Mouse (Mus musculus): Measurements from ENCODE around the gene Fkbp9. TPM values are rescaled to one million over a fixed set of nuclear protein-coding genes. Genes with fewer than 3 reads are reported as not detected.

Gene Fkbp9
- 3.2 and 4.3 TPM in 2 replicates for total RNA-seq (2014; fragmentation: Nextera tagmentation)
- total RNA-seq (2017): 6.6 and 7.4 TPM in 2 replicates

DNA sequence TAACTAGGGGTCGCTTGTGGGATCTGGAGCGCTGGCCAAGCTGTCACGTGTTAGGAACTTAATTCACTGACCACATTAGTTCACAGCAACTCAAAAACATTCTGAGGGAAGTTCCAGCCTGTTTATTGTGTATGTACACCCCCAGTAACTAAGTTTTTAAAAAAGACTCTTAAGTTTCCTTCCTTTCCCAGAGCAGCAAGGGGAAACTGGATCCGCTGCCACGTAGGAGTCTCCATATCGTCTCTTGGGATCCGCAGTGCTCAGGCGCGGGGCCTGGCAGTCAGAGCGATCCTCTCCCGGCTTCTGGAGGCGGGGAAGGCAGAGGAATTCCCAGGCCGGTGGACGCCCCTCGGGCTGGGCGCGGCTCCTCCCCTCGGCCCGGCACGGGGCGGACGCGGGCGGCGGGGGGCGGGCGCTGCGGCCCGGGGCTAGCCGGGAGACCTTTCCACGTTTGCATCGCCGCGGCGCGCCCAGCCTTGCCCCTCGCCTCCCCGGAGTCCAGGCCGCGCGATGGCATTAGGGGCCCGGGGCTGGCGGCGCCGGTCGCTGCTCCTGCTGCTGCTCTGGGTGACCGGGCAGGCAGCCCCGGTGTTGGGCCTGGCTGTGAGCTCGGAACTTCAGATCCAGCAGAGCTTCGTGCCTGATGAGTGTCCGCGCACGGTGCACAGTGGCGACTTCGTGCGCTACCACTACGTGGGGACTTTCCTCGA, at the start of gene Fkbp9:
TSS of gene Fkbp9 (plus strand) at position 363 of the 710 bp plus-strand sequence.
- ATAC-seq (replicated peaks; ENCODE audit: low FRiP score, low TSS enrichment, poor library complexity, severe bottlenecking): peak; percentile 78

GRCm38 (mm10) chr6:56783561-56784272, 48.1 kb upstream of the Fkbp9 start:
- 0 out of 2 replicates have a peak, but pooled peaks have one; percentile 25 for ATAC-seq (replicated peaks; ENCODE audit: low FRiP score, low TSS enrichment, poor library complexity, severe bottlenecking)

- no peak for ATAC-seq (replicated peaks; ENCODE audit: low FRiP score, low TSS enrichment, poor library complexity, severe bottlenecking)
Measured at GRCm38 (mm10) chr6:56785068-56785467, 46.8 kb upstream of the Fkbp9 start.

- peak; percentile 51 for ATAC-seq (replicated peaks; ENCODE audit: low FRiP score, low TSS enrichment, poor library complexity, severe bottlenecking)
Measured at GRCm38 (mm10) chr6:56787668-56788067, 44.2 kb upstream of the Fkbp9 start.

DNA sequence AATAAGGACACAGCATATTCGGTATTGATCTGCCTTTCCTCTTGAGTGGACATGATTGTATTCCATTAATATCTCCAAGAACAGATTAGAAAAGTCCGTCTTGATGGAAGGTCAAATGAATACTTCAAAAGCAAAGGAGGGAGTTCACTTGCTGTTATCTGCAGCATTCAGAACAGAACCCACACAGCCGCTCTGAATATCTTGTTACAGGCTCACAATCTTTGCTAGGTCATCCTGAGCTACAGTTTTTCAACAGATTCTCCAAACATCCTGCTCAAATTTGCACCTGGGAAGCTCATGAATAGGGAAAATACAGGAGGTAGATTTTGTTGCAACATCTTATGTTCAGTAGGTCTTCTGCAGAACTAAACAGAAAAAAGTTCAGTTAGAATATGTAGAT, 42.5 kb upstream of the Fkbp9 start:
- peak; percentile 79 for ATAC-seq (replicated peaks; ENCODE audit: low FRiP score, low TSS enrichment, poor library complexity, severe bottlenecking)

- no peak for ATAC-seq (replicated peaks; ENCODE audit: low FRiP score, low TSS enrichment, poor library complexity, severe bottlenecking)
Measured at GRCm38 (mm10) chr6:56794834-56795233, 37.0 kb upstream of the Fkbp9 start.

DNA sequence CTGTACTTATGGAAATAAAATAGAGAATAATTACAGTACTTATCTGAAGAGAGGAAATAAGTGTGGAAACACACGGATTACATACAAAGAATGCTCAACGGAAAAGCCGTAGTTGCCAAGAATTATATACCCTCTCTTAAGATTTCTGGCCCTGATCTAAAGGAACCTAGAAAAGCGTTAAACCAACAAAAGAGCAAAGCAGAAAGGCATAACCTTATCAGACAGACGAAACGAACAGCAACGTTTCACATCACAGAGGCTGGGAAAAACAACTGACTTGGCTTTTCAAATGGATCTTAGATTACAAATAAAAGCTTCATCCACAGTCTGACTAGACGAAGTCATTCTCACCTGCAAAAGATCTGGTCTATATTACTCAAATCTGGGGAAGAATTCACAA, 35.6 kb upstream of the Fkbp9 start:
- ATAC-seq (replicated peaks; ENCODE audit: low FRiP score, low TSS enrichment, poor library complexity, severe bottlenecking): peak; percentile 12; the same call in 1 of the 2 replicates

DNA sequence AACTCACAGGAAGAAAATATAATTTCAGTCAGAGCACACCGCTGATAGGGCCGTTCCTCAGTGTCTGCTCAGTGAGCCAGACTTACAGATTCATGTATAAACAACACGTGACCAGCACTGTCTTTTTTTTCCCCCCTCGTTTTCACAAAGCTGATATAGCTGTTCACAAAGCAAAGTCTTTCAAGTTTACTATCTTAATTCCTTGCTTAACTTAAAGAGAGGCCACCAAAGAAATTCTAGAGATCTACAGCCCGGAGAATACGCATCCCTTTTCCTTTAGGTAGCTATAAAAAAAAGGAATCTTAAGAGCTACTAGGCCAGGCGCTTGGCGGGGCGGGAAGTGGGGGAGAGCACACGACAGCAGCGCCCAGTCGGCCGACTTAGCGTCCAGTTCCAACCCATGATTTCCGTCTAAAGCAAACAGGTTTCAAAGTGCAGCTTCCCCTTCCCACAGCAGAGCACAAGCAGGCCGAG, 35.2 kb upstream of the Fkbp9 start:
- peak; percentile 45 for ATAC-seq (replicated peaks; ENCODE audit: low FRiP score, low TSS enrichment, poor library complexity, severe bottlenecking)

- ATAC-seq (replicated peaks; ENCODE audit: low FRiP score, low TSS enrichment, poor library complexity, severe bottlenecking): peak; percentile 84
Measured at GRCm38 (mm10) chr6:56797311-56798151, 34.3 kb upstream of the Fkbp9 start, which contains the start of gene Kbtbd2. Kbtbd2 (minus strand) TSS chr6:56797813.

- peak; percentile 25 for ATAC-seq (replicated peaks; ENCODE audit: low FRiP score, low TSS enrichment, poor library complexity, severe bottlenecking)
Measured at GRCm38 (mm10) chr6:56798152-56798465, 33.8 kb upstream of the Fkbp9 start.

GRCm38 (mm10) chr6:56805026-56805425, 26.8 kb upstream of the Fkbp9 start:
- no peak for ATAC-seq (replicated peaks; ENCODE audit: low FRiP score, low TSS enrichment, poor library complexity, severe bottlenecking)

- ATAC-seq (replicated peaks; ENCODE audit: low FRiP score, low TSS enrichment, poor library complexity, severe bottlenecking): no peak
Measured at GRCm38 (mm10) chr6:56806195-56806594, 25.7 kb upstream of the Fkbp9 start.

DNA sequence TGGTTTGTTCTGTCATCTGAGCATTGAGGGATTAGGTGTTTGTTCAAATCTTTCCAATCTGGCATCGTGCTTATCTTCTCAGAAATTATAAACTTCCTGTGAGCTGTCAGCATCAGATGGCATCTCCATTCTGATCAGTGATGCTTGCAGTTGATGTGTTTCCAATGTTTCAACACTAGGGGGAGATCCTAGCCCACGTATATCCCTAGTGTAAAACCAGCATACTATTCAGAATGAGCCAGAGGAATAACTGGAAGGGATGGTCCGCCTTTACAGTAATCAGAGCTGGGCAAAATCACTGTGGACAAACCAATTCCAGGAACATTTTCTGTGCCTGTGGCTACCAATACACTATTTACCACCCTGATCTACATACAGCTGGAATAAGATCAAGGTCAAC, 23.2 kb upstream of the Fkbp9 start:
- peak; percentile 94 for ATAC-seq (replicated peaks; ENCODE audit: low FRiP score, low TSS enrichment, poor library complexity, severe bottlenecking)

GRCm38 (mm10) chr6:56813332-56813731, 18.5 kb upstream of the Fkbp9 start:
- ATAC-seq (replicated peaks; ENCODE audit: low FRiP score, low TSS enrichment, poor library complexity, severe bottlenecking): no peak

DNA sequence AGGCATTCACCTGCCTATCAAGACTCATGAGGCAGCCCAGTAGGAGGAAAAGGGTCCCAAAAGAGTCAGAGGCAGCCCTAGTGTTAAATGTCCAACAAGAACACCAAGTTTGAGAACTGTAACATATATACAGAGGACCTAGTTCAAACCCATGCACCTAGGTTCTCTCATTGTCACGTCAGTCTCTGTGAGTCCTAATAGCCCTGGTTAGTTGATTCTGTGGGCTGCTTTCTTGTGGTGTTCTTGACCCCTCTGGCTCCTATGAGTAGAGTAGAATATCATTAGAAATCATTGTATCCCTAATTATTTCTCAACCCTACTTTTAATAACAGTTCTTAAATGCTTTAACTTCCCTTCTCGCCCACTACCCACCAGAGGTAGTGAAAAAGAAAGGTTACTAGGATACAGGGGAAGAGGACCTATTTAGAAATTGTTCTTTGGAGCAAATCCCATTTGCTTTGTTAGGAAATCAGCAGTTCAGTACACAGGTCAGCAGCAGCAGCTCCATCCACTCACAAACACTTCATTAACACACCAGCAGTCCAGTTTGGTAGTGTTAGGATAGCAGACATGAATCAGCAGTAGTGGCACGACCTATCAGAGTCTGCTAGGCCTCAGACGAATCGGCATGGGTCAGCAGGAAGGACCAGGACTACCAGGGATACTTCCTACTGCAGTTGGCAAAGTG, 13.3 kb upstream of the Fkbp9 start:
- ATAC-seq (replicated peaks; ENCODE audit: low FRiP score, low TSS enrichment, poor library complexity, severe bottlenecking): no peak

DNA sequence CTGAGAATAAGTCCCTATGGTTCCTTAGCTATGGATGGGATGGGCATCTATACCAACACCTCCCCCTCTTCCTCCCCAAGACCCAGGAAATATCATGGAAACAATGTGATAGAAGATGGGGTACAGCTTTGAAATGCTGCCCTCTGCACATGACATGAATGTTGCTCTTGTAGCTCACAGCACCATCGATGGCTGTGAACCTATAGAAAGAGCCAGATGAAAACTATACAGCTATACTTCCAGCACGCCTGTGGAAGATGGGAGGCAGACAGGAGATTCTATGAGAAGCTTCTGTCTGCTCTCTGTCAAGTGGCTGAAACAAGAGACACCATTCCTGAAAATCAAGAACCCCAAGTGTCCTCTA, 12.8 kb upstream of the Fkbp9 start:
- no peak for ATAC-seq (replicated peaks; ENCODE audit: low FRiP score, low TSS enrichment, poor library complexity, severe bottlenecking)

DNA sequence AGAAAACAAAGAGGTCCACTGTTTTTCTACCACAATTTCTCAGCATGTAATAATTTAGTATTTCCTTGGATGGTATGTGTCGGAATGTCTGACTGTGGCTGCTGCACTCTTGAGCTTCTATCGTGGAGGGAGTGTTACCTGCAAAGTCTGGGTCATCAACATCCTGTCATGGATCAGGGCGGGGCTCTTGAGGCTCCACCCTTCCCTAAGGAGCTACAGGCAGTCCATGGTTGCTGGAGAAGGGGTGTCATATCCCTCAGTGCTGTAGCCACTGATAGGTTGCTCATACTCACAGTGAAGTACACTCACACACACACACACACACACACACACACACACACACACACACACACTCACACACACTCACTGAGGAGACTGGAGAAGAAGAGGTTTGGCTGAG, 6.2 kb upstream of the Fkbp9 start:
- ATAC-seq (replicated peaks; ENCODE audit: low FRiP score, low TSS enrichment, poor library complexity, severe bottlenecking): no peak

DNA sequence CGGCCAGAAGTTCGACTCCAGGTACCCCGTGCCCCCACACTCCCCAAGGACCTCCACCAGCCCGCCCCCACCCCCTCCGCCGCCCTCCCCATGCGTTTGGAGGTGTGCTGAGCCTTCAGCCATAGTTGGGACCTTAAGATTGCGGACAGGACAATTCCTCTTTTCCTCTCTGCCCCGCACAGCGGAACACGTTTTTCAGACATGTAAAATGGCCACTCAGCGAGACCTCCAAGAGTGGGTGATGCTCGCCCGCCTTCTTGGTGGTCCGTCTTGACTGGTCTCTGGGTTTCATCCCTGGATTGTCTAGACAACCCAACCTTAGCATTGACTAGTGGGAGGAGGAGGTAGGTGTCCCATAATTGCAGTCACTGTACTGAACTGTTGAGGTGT, 543 bp downstream of the Fkbp9 start:
- ATAC-seq (replicated peaks; ENCODE audit: low FRiP score, low TSS enrichment, poor library complexity, severe bottlenecking): no peak

- no peak for ATAC-seq (replicated peaks; ENCODE audit: low FRiP score, low TSS enrichment, poor library complexity, severe bottlenecking)
Measured at GRCm38 (mm10) chr6:56832830-56833229, 971 bp downstream of the Fkbp9 start.

DNA sequence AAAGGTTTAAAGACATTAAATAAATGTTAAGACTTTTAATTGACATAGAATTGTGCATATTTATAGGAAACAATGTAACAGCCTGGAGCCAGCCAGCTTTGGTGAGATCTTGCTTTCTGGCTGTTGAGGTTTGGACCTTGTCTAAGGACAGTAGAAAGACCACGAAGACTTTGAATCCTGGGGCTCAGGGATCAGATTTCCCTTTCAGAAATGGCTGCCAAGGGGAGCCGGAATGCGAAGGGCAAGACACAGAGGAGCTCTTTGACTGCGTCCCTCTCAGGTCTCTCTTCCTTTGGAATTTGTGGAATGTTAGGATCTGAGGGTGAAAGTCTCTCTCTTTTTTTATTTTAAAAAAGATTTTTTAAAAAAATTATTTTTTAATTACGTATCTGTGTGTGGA, 2.9 kb downstream of the Fkbp9 start:
- no peak for ATAC-seq (replicated peaks; ENCODE audit: low FRiP score, low TSS enrichment, poor library complexity, severe bottlenecking)
